Comparison of ENCODE assay signal across 8 mouse cellular contexts in genomic region chr14:121036612-121037221, GRCm38 (mm10). TPM values are rescaled to one million over a fixed set of nuclear protein-coding genes. Genes with fewer than 3 reads are reported as not detected.
A peak's percentile ranks its signal among the peaks of the same experiment; 100 is the strongest.
DNase-seq lines count a peak whose midpoint lies in the region; ATAC-seq and TF ChIP-seq lines count a peak whose summit lies in the region.

No protein-coding gene starts in this region.

- no peak for TF ChIP-seq POLR2A in thymus, adult 2 months (IDR thresholded peaks at IDR 0.05; ENCODE audit: control insufficient read depth, extremely low read depth, insufficient read depth, low read length, poor library complexity)

- no peaks in the 10 kb centered on the region for H3K36me3 ChIP-seq in thymus, adult 2 months (ENCODE audit: control insufficient read depth, insufficient read depth, low read length)
- no peaks in the 10 kb centered on the region for H3K36me3 ChIP-seq in embryonic facial prominence, embryonic 13.5 days
- H3K36me3 ChIP-seq in hindbrain, embryonic 11.5 days (ENCODE audit: control insufficient read depth, insufficient read depth, low read length) = no peaks in the 10 kb centered on the region
- H3K36me3 ChIP-seq in limb, embryonic 15.5 days = no peaks in the 10 kb centered on the region
- H3K36me3 ChIP-seq in neural tube, embryonic 15.5 days = no peaks in the 10 kb centered on the region

- H3K4me1 ChIP-seq in thymus, adult 2 months (replicated peaks; ENCODE audit: control insufficient read depth, insufficient read depth, low read length) = no peaks in the 10 kb centered on the region; the same call in 1 of the 2 replicates
- H3K4me1 ChIP-seq in embryonic facial prominence, embryonic 13.5 days = peaks cover 42% of the 10 kb centered on the region
- peaks cover 4% of the 10 kb centered on the region; the same call in 1 of the 2 replicates for H3K4me1 ChIP-seq in hindbrain, embryonic 11.5 days (replicated peaks; ENCODE audit: control insufficient read depth, insufficient read depth, low read length)
- peaks cover 32% of the 10 kb centered on the region for H3K4me1 ChIP-seq in limb, embryonic 15.5 days
- peaks cover 37% of the 10 kb centered on the region for H3K4me1 ChIP-seq in neural tube, embryonic 15.5 days

- peak; percentile 5 for DNase-seq in thymus, adult 2 months
- no peak for DNase-seq in thymus, postnatal 25 days
- DNase-seq in hindbrain, embryonic 11.5 days (ENCODE audit: low spot score) = peak; percentile 59
- DNase-seq in right cerebral cortex, adult 2 months (ENCODE audit: low spot score in 2 of 2) = no peak
- DNase-seq in thymus, postnatal 14 days = no peak

- no peak for ATAC-seq in embryonic facial prominence, embryonic 13.5 days (ENCODE audit: insufficient number of reproducible peaks, insufficient read depth, low FRiP score, low TSS enrichment, low read depth)
- ATAC-seq in hindbrain, embryonic 11.5 days (ENCODE audit: low FRiP score) = no peak
- ATAC-seq in limb, embryonic 15.5 days (ENCODE audit: insufficient number of reproducible peaks, low FRiP score, low TSS enrichment, low read depth) = no peak
- ATAC-seq in neural tube, embryonic 15.5 days (ENCODE audit: low FRiP score) = no peak

- H3K9ac ChIP-seq in embryonic facial prominence, embryonic 13.5 days = peak overlapping the region; percentile 96
- peak overlapping the region; percentile 94 for H3K9ac ChIP-seq in hindbrain, embryonic 11.5 days (ENCODE audit: low read depth, low read length)
- H3K9ac ChIP-seq in limb, embryonic 15.5 days = peak overlapping the region; percentile 90
- H3K9ac ChIP-seq in neural tube, embryonic 15.5 days (replicated peaks) = peak overlapping the region; percentile 86

- H3K27ac ChIP-seq in thymus, adult 2 months (ENCODE audit: control insufficient read depth, insufficient read depth, low read length) = no peak overlapping the region
- peak overlapping the region; percentile 93 for H3K27ac ChIP-seq in embryonic facial prominence, embryonic 13.5 days
- 0 out of 2 replicates have a peak overlapping the region, but pooled peaks have one; percentile 30 for H3K27ac ChIP-seq in hindbrain, embryonic 11.5 days (ENCODE audit: low read depth, low read length)
- peak overlapping the region; percentile 93 for H3K27ac ChIP-seq in limb, embryonic 15.5 days
- H3K27ac ChIP-seq in neural tube, embryonic 15.5 days (replicated peaks) = peak overlapping the region; percentile 86

- H3K4me2 ChIP-seq in embryonic facial prominence, embryonic 13.5 days = peak overlapping the region; percentile 96
- peak overlapping the region; percentile 89 for H3K4me2 ChIP-seq in hindbrain, embryonic 11.5 days (replicated peaks; ENCODE audit: low read depth, low read length)
- peak overlapping the region; percentile 98 for H3K4me2 ChIP-seq in limb, embryonic 15.5 days
- H3K4me2 ChIP-seq in neural tube, embryonic 15.5 days = peak overlapping the region; percentile 95

- peaks cover 18% of the 10 kb centered on the region for H3K27me3 ChIP-seq in thymus, adult 2 months (ENCODE audit: control insufficient read depth, insufficient read depth, low read length)
- H3K27me3 ChIP-seq in embryonic facial prominence, embryonic 13.5 days = 0 out of 2 replicates have a peak, but pooled peaks cover 3% of the 10 kb centered on the region
- peaks cover 2% of the 10 kb centered on the region for H3K27me3 ChIP-seq in hindbrain, embryonic 11.5 days (ENCODE audit: control insufficient read depth, insufficient read depth, low read length)
- no peaks in the 10 kb centered on the region for H3K27me3 ChIP-seq in limb, embryonic 15.5 days
- no peaks in the 10 kb centered on the region for H3K27me3 ChIP-seq in neural tube, embryonic 15.5 days (replicated peaks)

- WGBS in thymus, adult 2 months = 5% methylated on average over 19 of the region's 19 CpGs
- WGBS in embryonic facial prominence, embryonic 13.5 days = under 1% methylated on average over 19 of the region's 19 CpGs
- WGBS in hindbrain, embryonic 11.5 days = 3% methylated on average over 19 of the region's 19 CpGs
- under 1% methylated on average over 19 of the region's 19 CpGs for WGBS in limb, embryonic 15.5 days
- WGBS in neural tube, embryonic 15.5 days = 2% methylated on average over 19 of the region's 19 CpGs

- no peak for TF ChIP-seq CTCF in thymus, adult 2 months (IDR thresholded peaks at IDR 0.05; ENCODE audit: borderline replicate concordance, control insufficient read depth, extremely low read depth, insufficient read depth, low read length, poor library complexity)

- H3K4me3 ChIP-seq in thymus, adult 2 months (ENCODE audit: control insufficient read depth, insufficient read depth, low read length) = no peak overlapping the region
- peak overlapping the region; percentile 94 for H3K4me3 ChIP-seq in embryonic facial prominence, embryonic 13.5 days
- H3K4me3 ChIP-seq in hindbrain, embryonic 11.5 days (ENCODE audit: low read depth, low read length) = peak overlapping the region; percentile 88
- peak overlapping the region; percentile 89 for H3K4me3 ChIP-seq in limb, embryonic 15.5 days
- peak overlapping the region; percentile 82 for H3K4me3 ChIP-seq in neural tube, embryonic 15.5 days (replicated peaks)

- H3K9me3 ChIP-seq in embryonic facial prominence, embryonic 13.5 days = no peaks in the 10 kb centered on the region
- no peaks in the 10 kb centered on the region for H3K9me3 ChIP-seq in hindbrain, embryonic 11.5 days (ENCODE audit: control insufficient read depth, low read length)
- H3K9me3 ChIP-seq in limb, embryonic 15.5 days = no peaks in the 10 kb centered on the region
- H3K9me3 ChIP-seq in neural tube, embryonic 15.5 days (replicated peaks) = no peaks in the 10 kb centered on the region

RNA-seq across cellular contexts. Expression of gene Farp1, which starts 1.7 kb away (rescaled TPM):
- polyA plus RNA-seq in thymus, adult 2 months (2012; rRNA removed) = 4.9 and 5.1 TPM in 2 replicates
- polyA plus RNA-seq in embryonic facial prominence, embryonic 13.5 days (2015; fragmentation: Nextera tagmentation; extraction: Ambion mirVana) = 38.7 and 39.6 TPM in 2 replicates
- 26.3 and 32.5 TPM in 2 replicates for polyA plus RNA-seq in hindbrain, embryonic 11.5 days (2014; fragmentation: Nextera tagmentation; extraction: Ambion mirVana)
- 25.1 and 29.1 TPM in 2 replicates for polyA plus RNA-seq in limb, embryonic 15.5 days (2015; fragmentation: Nextera tagmentation; extraction: Ambion mirVana)
- polyA plus RNA-seq in neural tube, embryonic 15.5 days (2015; fragmentation: Nextera tagmentation; extraction: Ambion mirVana) = 28.1 and 28.5 TPM in 2 replicates

Comparison
In these comparisons a context has a peak if more than half of its experiments do, and no peak if none do; other contexts are left out.
1. DNase-seq: peak in thymus, adult 2 months (single experiment) and hindbrain, embryonic 11.5 days (single experiment); none in thymus, postnatal 25 days (single experiment), right cerebral cortex, adult 2 months (0 of 2) and thymus, postnatal 14 days (single experiment).
2. Peak in every context shown above with its lines, with median percentiles within 50 percentile points of each other: H3K4me2 ChIP-seq and H3K9ac ChIP-seq.